Mouse (Mus musculus): ENCODE measurements around the gene Il27ra.

GRCm38 (mm10) chr8:84068316-84069035, 26.1 kb upstream of the Il27ra start:
- TF ChIP-seq CTCF (IDR thresholded peaks at IDR 0.05; ENCODE audit: insufficient read depth, low read depth, low read length) = no peak
- no peak for TF ChIP-seq POLR2A (IDR thresholded peaks at IDR 0.05; ENCODE audit: insufficient read depth, low read depth, low read length)
